Comparison of ENCODE assay signal across 9 mouse cellular contexts in genomic region chr5:130405201-130405600, GRCm38 (mm10). TPM values are rescaled to one million over a fixed set of nuclear protein-coding genes. Genes with fewer than 3 reads are reported as not detected.
DNase-seq lines count a peak whose midpoint lies in the region; ATAC-seq and TF ChIP-seq lines count a peak whose summit lies in the region.
"Had no signal": no experiment of that assay in that cellular context is flagged by ENCODE, and none has a peak within 500 bp of the region (broad histone marks: within the 10 kb centered on the region; RNA-seq: fewer than 3 reads in every experiment).

No protein-coding gene starts in this region.

- H3K27me3 ChIP-seq in intestine, embryonic 14.5 days (replicated peaks; ENCODE audit: control insufficient read depth, insufficient read depth, low read length): no peaks in the 10 kb centered on the region
- no peaks in the 10 kb centered on the region for H3K27me3 ChIP-seq in intestine, embryonic 15.5 days (replicated peaks)
- H3K27me3 ChIP-seq: midbrain, embryonic 12.5 days had no signal

- peak; percentile 43; the same call in 1 of the 2 replicates for TF ChIP-seq CTCF in bone marrow macrophage, adult 2 months (IDR thresholded peaks at IDR 0.05; ENCODE audit: low read depth, low read length)

- no peaks in the 10 kb centered on the region for H3K4me1 ChIP-seq in intestine, embryonic 14.5 days (replicated peaks; ENCODE audit: control insufficient read depth, insufficient read depth, low read length)
- no peaks in the 10 kb centered on the region for H3K4me1 ChIP-seq in intestine, embryonic 15.5 days (replicated peaks)
- no peaks in the 10 kb centered on the region for H3K4me1 ChIP-seq in bone marrow macrophage, adult 2 months (ENCODE audit: control insufficient read depth, insufficient read depth, low read length)
- H3K4me1 ChIP-seq: midbrain, embryonic 12.5 days had no signal

- WGBS in intestine, embryonic 14.5 days: 48% methylated on average over 1 of the region's 1 CpGs
- 48% methylated on average over 1 of the region's 1 CpGs for WGBS in intestine, embryonic 15.5 days

- no peak overlapping the region for H3K9ac ChIP-seq in intestine, embryonic 14.5 days (ENCODE audit: low read length)
- no peak overlapping the region for H3K9ac ChIP-seq in intestine, embryonic 15.5 days
- H3K9ac ChIP-seq: midbrain, embryonic 12.5 days had no signal

- no peak overlapping the region for H3K27ac ChIP-seq in intestine, embryonic 14.5 days (ENCODE audit: low read depth)
- no peak overlapping the region for H3K27ac ChIP-seq in intestine, embryonic 15.5 days
- H3K27ac ChIP-seq in bone marrow macrophage, adult 2 months (ENCODE audit: insufficient read depth, low read depth, low read length): no peak overlapping the region
- H3K27ac ChIP-seq: midbrain, embryonic 12.5 days had no signal

- peak; percentile 80 for DNase-seq in intestine, embryonic 14.5 days (ENCODE audit: low spot score)
- DNase-seq in ES-CJ7 (ENCODE audit: low read depth, low spot score): peak; percentile 59
- DNase-seq in left cerebral cortex, adult 18-20 months (ENCODE audit: low spot score in 2 of 2): peak; percentile 53 to 64
- DNase-seq in ovary, postnatal 14 days (ENCODE audit: low spot score): peak; percentile 42
- DNase-seq in natural killer cell, adult 2 months (ENCODE audit: low spot score in 2 of 2): no peak

- ATAC-seq in intestine, embryonic 14.5 days (replicated peaks; ENCODE audit: low FRiP score, low TSS enrichment, low read depth): no peak
- ATAC-seq in intestine, embryonic 15.5 days: no peak
- ATAC-seq in erythroblast, adult 5-6 weeks (replicated peaks; ENCODE audit: low FRiP score, poor library complexity, severe bottlenecking): peak; percentile 57; the same call in 1 of the 2 replicates

- no peak overlapping the region for H3K4me3 ChIP-seq in intestine, embryonic 14.5 days (ENCODE audit: low read depth, low read length)
- H3K4me3 ChIP-seq in intestine, embryonic 15.5 days (replicated peaks): no peak overlapping the region
- no peak overlapping the region for H3K4me3 ChIP-seq in bone marrow macrophage, adult 2 months (ENCODE audit: insufficient read depth, low read length)
- H3K4me3 ChIP-seq: midbrain, embryonic 12.5 days had no signal

- H3K9me3 ChIP-seq in intestine, embryonic 14.5 days (ENCODE audit: control insufficient read depth, low read length): no peaks in the 10 kb centered on the region
- no peaks in the 10 kb centered on the region for H3K9me3 ChIP-seq in intestine, embryonic 15.5 days
- H3K9me3 ChIP-seq: midbrain, embryonic 12.5 days had no signal

- no peaks in the 10 kb centered on the region for H3K36me3 ChIP-seq in intestine, embryonic 14.5 days (ENCODE audit: control insufficient read depth, insufficient read depth, low read length)
- H3K36me3 ChIP-seq in intestine, embryonic 15.5 days: no peaks in the 10 kb centered on the region
- H3K36me3 ChIP-seq: midbrain, embryonic 12.5 days had no signal

- TF ChIP-seq POLR2A in bone marrow macrophage, adult 2 months (IDR thresholded peaks at IDR 0.05; ENCODE audit: borderline replicate concordance, low read depth, low read length): no peak

- H3K4me2 ChIP-seq in intestine, embryonic 14.5 days (ENCODE audit: low read length): no peak overlapping the region
- no peak overlapping the region for H3K4me2 ChIP-seq in intestine, embryonic 15.5 days (replicated peaks)
- H3K4me2 ChIP-seq: midbrain, embryonic 12.5 days had no signal

RNA-seq across cellular contexts. Expression of gene A330070K13Rik, which starts 20.8 kb away (rescaled TPM):
- not detected in 2 replicates for polyA plus RNA-seq in intestine, embryonic 14.5 days (2014; fragmentation: Nextera tagmentation; extraction: Ambion mirVana)
- not detected in 2 replicates for polyA plus RNA-seq in intestine, embryonic 15.5 days (2015; fragmentation: Nextera tagmentation; extraction: Ambion mirVana)
- polyA plus RNA-seq in bone marrow macrophage, adult 2 months (2012; ENCODE audit: insufficient read depth, insufficient read length, missing spikeins): not detected in 2 replicates
- total RNA-seq in erythroblast, adult 5-6 weeks (2015; ENCODE audit: low replicate concordance): not detected in 2 replicates
- not detected in 2 replicates for total RNA-seq in erythroblast, adult 5-6 weeks (2017; ENCODE audit: low replicate concordance)
- total RNA-seq in left cerebral cortex, adult 18-20 months (2021): 1 to 10 TPM; 1.0 to 1.3 TPM
- polyA plus RNA-seq: midbrain, embryonic 12.5 days had no signal

RNA-seq across cellular contexts. Expression of gene Caln1, which starts 35.9 kb away (rescaled TPM):
- not detected in 2 replicates for polyA plus RNA-seq in intestine, embryonic 14.5 days (2014; fragmentation: Nextera tagmentation; extraction: Ambion mirVana)
- 0.10 and 0.38 TPM in 2 replicates for polyA plus RNA-seq in intestine, embryonic 15.5 days (2015; fragmentation: Nextera tagmentation; extraction: Ambion mirVana)
- polyA plus RNA-seq in bone marrow macrophage, adult 2 months (2012; ENCODE audit: insufficient read depth, insufficient read length, missing spikeins): not detected in 2 replicates
- total RNA-seq in erythroblast, adult 5-6 weeks (2015; ENCODE audit: low replicate concordance): not detected in 2 replicates
- not detected in 2 replicates for total RNA-seq in erythroblast, adult 5-6 weeks (2017; ENCODE audit: low replicate concordance)
- total RNA-seq in left cerebral cortex, adult 18-20 months (2021): 100 to 1,000 TPM; 114 to 120 TPM

Comparison
In these comparisons a context has a peak if more than half of its experiments do, and no peak if none do; other contexts are left out.
1. DNase-seq: peak in intestine, embryonic 14.5 days (single experiment), ES-CJ7 (single experiment), left cerebral cortex, adult 18-20 months (2 of 2) and ovary, postnatal 14 days (single experiment); none in natural killer cell, adult 2 months (0 of 2).